Mouse (Mus musculus): Measurements from ENCODE around the gene Pdp2. TPM values are rescaled to one million over a fixed set of nuclear protein-coding genes. Genes with fewer than 3 reads are reported as not detected.
A peak's percentile ranks its signal among the peaks of the same experiment; 100 is the strongest.

Gene Pdp2
- polyA plus RNA-seq, 1 experiment from 2014 or later: 17.6 TPM

DNA sequence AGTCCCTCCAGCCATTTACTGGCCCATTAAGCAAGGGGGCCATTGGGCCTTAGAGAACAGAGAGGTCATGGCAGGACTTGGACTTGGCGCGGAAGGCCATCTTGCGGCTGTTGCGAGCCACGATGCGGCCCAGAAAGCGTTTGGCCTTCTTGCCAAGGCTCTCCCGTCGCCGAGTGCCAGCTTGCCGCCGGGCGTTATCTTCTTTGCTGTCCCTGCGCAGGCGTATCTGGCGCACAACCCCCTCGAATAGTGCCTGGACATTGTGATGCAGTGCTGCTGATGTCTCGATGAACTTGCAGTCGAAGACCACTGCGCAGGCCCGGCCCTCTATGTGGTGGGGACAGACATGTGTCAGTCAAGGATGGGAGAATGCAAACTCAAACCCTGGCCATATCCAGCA, 37.2 kb downstream of the Pdp2 start:
- Histone ChIP-seq H3K9ac (no peak overlapping the region), H3K27ac (no peak overlapping the region), H3K4me2 (no peak overlapping the region), H3K9me3 (no peaks in the 10 kb centered on the region), H3K36me3 (no peaks in the 10 kb centered on the region), H3K4me1 (replicated peaks) (peaks cover 18% of the 10 kb centered on the region), H3K4me3 (no peak overlapping the region), H3K27me3 (peaks cover 38% of the 10 kb centered on the region)
- no peak for ATAC-seq (ENCODE audit: low FRiP score)
- 96% methylated on average over 21 of the region's 21 CpGs for WGBS

DNA sequence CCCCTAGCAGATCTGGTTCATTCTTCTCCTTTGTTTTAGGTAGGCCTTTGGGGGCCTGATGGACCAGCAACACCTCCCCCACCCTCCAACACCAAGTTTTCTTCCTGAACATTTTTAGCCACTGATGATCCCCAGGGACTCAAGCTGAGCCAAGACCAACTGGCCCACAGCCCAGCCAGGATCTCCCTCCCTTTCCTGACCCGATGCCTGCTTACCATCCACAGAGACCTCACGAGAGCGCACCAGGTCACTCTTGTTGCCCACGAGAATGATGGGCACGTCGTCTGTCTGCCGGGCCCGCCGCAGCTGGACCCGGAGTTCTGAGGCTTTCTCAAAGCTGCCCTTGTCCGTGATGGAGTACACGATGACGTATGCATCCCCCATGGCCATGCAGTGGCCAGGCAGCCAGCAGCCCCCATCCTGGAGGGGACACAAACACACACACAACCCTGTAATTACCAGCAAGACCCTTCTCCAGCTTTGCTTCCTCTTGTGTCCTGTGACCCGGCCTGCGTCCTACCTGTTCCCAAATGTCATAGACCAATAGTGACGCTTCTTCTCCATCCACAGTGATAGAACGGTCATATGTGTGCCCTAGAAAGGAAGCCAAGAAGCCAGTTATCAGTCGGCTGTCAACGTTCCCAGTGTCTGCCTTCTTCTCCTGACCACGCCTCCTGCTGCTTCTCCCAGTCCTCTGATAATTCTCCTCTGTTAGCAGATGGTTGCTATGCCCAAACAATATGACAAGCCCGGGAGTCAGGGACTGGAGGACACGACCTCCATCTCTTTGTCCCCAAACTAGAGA, 38.3 kb downstream of the Pdp2 start:
- H3K27ac ChIP-seq: no peak overlapping the region
- H3K36me3 ChIP-seq: no peaks in the 10 kb centered on the region; the same call in 1 of the 2 replicates
- 80% methylated on average over 22 of the region's 22 CpGs for WGBS
- H3K9me3 ChIP-seq: no peaks in the 10 kb centered on the region
- H3K4me1 ChIP-seq (replicated peaks): peaks cover 18% of the 10 kb centered on the region
- H3K4me3 ChIP-seq: no peak overlapping the region
- ATAC-seq (ENCODE audit: low FRiP score): no peak
- no peak overlapping the region for H3K9ac ChIP-seq
- H3K4me2 ChIP-seq: no peak overlapping the region
- H3K27me3 ChIP-seq: peaks cover 38% of the 10 kb centered on the region

DNA sequence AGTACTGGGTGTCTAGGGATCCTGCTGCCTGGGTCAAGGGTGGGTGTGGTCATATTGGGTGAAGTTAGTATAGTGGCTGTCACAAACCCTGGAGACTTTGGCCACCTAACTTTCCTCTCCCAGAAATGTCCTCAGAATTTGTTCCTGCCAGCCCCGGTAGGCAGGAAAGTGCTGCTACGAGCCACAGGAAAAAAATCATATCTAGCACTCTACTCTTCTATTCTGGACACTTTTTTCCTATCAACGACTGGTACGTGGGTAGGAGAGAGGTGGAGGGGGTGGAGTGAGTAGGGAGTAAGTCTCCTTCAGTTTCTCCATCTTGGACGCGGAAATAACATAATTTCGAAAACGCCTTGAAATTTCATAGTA, 38.8 kb downstream of the Pdp2 start:
- WGBS: 42% methylated on average over 8 of the region's 8 CpGs
- H3K4me1 ChIP-seq (replicated peaks): peaks cover 18% of the 10 kb centered on the region
- H3K4me3 ChIP-seq: peak overlapping the region; percentile 38; the same call in 1 of the 2 replicates
- ATAC-seq (ENCODE audit: low FRiP score): no peak
- H3K27ac ChIP-seq: no peak overlapping the region
- peaks cover 4% of the 10 kb centered on the region; the same call in 1 of the 2 replicates for H3K36me3 ChIP-seq
- H3K4me2 ChIP-seq: peak overlapping the region; percentile 60
- peak overlapping the region; percentile 61; the same call in 1 of the 2 replicates for H3K9ac ChIP-seq
- no peaks in the 10 kb centered on the region for H3K9me3 ChIP-seq
- peaks cover 38% of the 10 kb centered on the region for H3K27me3 ChIP-seq

DNA sequence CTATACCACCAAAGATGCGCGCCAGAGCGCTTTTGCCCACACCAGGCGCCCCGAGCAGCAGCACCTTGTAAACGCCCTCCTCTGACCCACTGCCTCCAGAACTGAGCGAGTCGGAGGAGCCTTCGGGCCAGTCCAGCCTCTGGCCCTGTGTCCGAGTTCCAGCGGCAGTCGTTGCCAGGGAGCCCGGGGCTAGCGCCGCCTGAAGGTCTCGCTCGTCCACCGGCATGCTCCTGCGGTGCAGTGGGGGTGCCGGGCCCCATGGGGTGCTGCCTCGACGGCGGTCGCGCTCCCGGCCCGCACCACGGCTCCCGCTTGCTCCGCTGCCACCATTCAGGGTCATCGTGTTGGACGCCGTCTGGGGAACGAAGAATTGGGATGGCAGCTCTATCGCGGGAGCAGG, 39.3 kb downstream of the Pdp2 start:
- Histone ChIP-seq H3K36me3 (peaks cover 9% of the 10 kb centered on the region; the same call in 1 of the 2 replicates), H3K9ac (peak overlapping the region; percentile 61), H3K27me3 (peaks cover 38% of the 10 kb centered on the region), H3K27ac (no peak overlapping the region), H3K4me2 (peak overlapping the region; percentile 60), H3K9me3 (no peaks in the 10 kb centered on the region), H3K4me1 (replicated peaks) (peaks cover 18% of the 10 kb centered on the region), H3K4me3 (peak overlapping the region; percentile 38)
- ATAC-seq (ENCODE audit: low FRiP score): peak; percentile 33; the same call in 1 of the 2 replicates
- WGBS: 1% methylated on average over 36 of the region's 36 CpGs

DNA sequence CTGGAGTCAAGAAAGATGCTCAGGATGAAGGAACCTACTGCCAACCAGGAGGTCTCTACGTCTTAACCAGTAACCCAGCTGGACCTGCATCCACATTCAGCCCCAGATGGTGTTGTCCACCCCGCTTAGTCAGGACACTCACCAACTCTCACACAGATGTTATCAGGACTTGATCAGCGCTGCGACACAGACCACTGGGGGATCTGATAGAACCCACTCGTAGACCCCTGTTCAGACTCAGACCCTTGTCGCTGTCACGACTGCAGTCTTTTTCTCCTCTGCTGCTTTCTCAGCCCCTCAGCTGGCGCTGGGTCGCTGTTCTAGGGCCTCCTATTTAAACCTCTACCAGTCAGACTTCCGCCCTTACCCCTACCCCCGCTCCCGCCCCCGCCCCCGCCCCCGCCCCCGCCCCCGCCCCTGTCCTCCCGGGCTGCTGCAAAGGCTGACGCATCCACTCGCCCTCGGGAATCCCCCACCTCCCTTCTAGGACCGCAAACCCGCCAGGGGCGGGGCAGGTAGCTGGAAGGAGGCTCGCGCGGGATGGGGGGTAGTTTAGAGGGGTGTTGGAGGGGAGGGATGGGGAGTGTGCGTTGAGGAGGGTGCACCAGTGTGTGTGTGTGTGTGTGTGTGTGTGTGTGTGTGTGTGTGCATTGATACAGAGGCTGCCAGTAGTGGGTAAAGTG, 39.9 kb downstream of the Pdp2 start, which contains the start of gene Rrad:
Rrad (minus strand) TSS at position 347 of the 683 bp plus-strand sequence.
- peak within 1 kb of the TSS; percentile 61 for H3K9ac ChIP-seq
- WGBS: under 1% methylated on average over 25 of the region's 28 CpGs
- peak; percentile 34 for ATAC-seq (ENCODE audit: low FRiP score)
- peak within 1 kb of the TSS; percentile 38 for H3K4me3 ChIP-seq
- H3K27ac ChIP-seq: no peak within 1 kb of the TSS
- peaks cover 38% of the 10 kb centered on the region for H3K27me3 ChIP-seq
- H3K4me1 ChIP-seq (replicated peaks): peaks cover 18% of the 10 kb centered on the region
- peak within 1 kb of the TSS; percentile 60 for H3K4me2 ChIP-seq
- H3K9me3 ChIP-seq: no peaks in the 10 kb centered on the region
- peaks cover 14% of the 10 kb centered on the region for H3K36me3 ChIP-seq

DNA sequence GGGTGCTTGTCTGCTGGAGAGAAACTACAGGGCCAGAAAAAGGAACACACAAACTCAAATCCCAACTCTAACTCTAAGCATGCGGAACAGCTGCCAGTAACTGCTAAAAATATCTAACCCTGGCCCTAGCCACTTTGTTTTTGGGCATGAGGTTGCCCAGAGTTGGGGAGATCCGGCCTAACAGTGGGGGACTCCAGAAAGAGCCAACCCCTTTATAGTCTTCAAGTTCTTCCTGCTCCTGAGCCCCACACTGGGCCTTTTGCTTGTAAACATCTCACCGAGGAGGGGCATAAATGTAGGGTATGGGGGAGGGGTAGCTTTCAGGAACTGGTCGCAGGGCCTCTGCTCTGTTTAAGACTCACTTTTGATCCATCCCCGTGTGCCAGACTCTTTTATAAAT, 40.7 kb downstream of the Pdp2 start:
- 31% methylated on average over 5 of the region's 5 CpGs for WGBS
- Histone ChIP-seq H3K4me2 (peak overlapping the region; percentile 60; the same call in 1 of the 2 replicates), H3K4me3 (no peak overlapping the region), H3K9ac (no peak overlapping the region), H3K36me3 (peaks cover 20% of the 10 kb centered on the region), H3K9me3 (no peaks in the 10 kb centered on the region), H3K27me3 (peaks cover 38% of the 10 kb centered on the region), H3K4me1 (replicated peaks) (peaks cover 18% of the 10 kb centered on the region), H3K27ac (no peak overlapping the region)
- ATAC-seq (ENCODE audit: low FRiP score): no peak

DNA sequence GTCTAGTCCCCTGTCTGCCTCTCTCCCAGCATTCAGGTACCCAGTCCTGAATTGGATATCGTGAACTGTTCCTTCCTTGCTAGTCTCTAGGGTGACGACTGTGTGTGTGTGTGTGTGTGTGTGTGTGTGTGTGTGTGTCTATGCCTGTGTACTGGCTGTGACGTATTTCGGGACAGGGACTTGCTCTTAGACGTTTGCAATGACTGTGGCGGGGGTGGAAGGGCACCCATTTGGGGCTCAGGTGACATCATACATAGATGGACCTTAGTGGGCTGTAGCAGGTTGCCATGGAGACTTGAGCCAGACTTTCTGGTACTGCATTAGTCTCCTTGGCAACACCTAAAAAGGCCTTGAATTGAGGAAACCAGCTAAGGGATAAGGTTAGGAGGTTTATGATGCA, 41.2 kb downstream of the Pdp2 start:
- H3K36me3 ChIP-seq: peaks cover 24% of the 10 kb centered on the region
- no peaks in the 10 kb centered on the region for H3K9me3 ChIP-seq
- no peak overlapping the region for H3K27ac ChIP-seq
- no peak overlapping the region for H3K4me3 ChIP-seq
- H3K27me3 ChIP-seq: peaks cover 38% of the 10 kb centered on the region
- H3K4me2 ChIP-seq: no peak overlapping the region
- H3K9ac ChIP-seq: no peak overlapping the region
- peaks cover 18% of the 10 kb centered on the region for H3K4me1 ChIP-seq (replicated peaks)
- 57% methylated on average over 6 of the region's 6 CpGs for WGBS
- no peak for ATAC-seq (ENCODE audit: low FRiP score)

DNA sequence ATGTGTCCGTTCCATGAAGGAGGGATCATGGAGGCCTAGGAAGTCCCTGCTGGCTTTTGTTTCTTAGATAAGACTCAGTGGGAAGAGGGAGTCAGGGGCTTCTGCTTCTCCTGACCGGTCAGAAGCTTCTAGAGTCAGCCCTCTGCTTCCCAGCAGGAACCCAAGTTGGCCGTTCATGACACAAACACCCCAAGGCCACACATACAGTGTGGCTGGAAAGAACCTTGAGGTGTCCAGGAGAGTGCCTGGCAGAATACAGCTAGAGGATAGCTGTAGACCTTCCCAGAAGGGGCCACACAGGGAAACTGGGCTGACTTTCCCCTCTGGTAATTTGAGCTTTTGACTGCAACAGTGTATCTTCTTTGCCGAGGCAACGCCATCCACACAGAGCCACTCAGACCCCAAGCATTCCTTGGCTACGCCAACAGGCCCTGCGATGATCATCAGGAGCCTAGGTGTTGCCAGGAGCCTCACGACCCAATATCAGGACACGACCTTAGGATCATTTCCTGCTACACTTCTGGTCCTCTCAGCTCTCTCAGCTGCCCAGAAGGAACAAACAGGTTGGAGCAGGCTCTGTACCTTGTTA, 42.0 kb downstream of the Pdp2 start:
- H3K27ac ChIP-seq: no peak overlapping the region
- no peak overlapping the region for H3K4me2 ChIP-seq
- H3K4me3 ChIP-seq: no peak overlapping the region
- H3K36me3 ChIP-seq: peaks cover 27% of the 10 kb centered on the region
- WGBS: 78% methylated on average over 9 of the region's 9 CpGs
- H3K27me3 ChIP-seq: peaks cover 37% of the 10 kb centered on the region
- no peak overlapping the region for H3K9ac ChIP-seq
- H3K9me3 ChIP-seq: no peaks in the 10 kb centered on the region
- ATAC-seq (ENCODE audit: low FRiP score): no peak
- H3K4me1 ChIP-seq (replicated peaks): peaks cover 18% of the 10 kb centered on the region

DNA sequence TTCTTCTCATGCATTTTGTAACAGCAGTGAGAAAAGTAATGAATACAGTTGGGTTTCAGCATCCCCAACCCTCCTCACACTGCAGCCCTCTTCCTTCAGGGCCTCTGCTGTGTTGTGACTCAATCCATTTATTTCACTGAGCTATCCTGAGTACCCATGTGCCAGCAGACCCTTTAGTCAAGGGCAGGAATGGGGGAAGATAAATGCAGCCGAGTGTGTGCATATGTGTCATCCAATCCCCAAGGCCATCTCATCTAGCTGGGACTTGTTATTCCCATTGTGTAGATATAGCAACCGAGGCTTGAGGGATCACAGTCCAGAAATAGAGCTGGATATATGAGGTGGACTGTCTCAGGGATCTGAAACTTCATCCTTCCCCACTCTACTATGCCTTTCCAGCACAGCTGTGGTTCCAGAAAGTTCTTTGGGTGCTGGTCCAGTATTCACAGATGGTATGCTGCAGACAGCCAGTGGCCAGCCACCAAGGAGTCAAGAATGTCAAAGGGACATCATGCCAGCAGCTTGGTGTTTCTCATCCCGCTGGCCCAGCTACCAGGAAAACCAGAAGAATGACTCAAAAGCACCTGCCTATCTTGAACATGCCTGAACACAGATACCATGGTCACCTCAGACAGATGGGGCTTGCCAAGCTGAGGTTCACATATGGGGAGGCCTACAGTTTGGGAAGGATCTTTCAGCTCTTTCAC, 43.9 kb downstream of the Pdp2 start:
- H3K4me2 ChIP-seq: no peak overlapping the region
- no peaks in the 10 kb centered on the region for H3K9me3 ChIP-seq
- H3K27ac ChIP-seq: no peak overlapping the region
- peaks cover 21% of the 10 kb centered on the region for H3K4me1 ChIP-seq (replicated peaks)
- peaks cover 20% of the 10 kb centered on the region for H3K27me3 ChIP-seq
- H3K4me3 ChIP-seq: no peak overlapping the region
- no peak overlapping the region for H3K9ac ChIP-seq
- WGBS: 98% methylated on average over 3 of the region's 3 CpGs
- H3K36me3 ChIP-seq: peaks cover 43% of the 10 kb centered on the region
- ATAC-seq (ENCODE audit: low FRiP score): no peak

DNA sequence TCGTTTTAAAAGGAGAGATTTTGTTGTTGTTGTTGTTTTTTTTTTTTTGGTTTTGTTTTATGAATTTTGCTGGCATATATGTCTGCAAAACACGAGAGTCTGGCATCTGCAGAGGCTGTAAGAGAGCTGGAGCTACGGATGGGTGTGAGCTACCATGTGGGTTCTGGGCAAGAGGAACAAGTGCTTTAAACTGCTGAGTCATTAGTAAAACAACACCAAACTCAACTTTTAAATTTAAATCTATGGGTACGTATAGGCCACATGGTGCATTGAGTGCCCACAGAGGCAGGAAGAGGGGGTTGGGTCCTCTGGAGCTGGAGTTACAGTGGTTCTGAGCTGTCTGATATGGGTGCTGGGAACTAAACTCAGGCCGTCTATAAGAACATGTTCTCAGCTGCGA, 46.8 kb downstream of the Pdp2 start:
- Histone ChIP-seq H3K27ac (no peak overlapping the region), H3K36me3 (peaks cover 43% of the 10 kb centered on the region)
- WGBS: 92% methylated on average over 6 of the region's 6 CpGs

DNA sequence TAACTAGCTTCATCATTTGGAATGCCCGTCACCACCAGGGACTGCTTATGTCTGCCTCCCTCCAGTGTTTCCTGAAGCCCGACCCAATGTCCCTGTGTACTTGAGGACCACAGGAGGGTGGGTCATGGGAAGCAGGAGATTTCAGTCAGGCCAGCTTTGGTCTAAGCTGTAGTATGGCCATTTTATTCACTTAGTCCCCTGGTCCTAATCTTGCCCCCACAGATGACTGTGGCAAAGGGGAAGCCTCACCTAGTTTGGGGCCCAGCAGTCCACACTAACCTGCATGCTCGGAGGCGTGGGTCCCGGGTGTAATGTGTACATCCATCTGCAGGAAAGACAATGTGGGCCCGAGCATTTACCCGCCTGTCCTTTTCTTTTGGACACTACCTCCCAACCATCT, 49.0 kb downstream of the Pdp2 start:
- peak overlapping the region; percentile 87 for H3K9ac ChIP-seq
- H3K27ac ChIP-seq: no peak overlapping the region
- peak overlapping the region; percentile 83 for H3K4me3 ChIP-seq
- no peak for ATAC-seq (ENCODE audit: low FRiP score)
- peak overlapping the region; percentile 95 for H3K4me2 ChIP-seq
- H3K27me3 ChIP-seq: no peaks in the 10 kb centered on the region
- H3K4me1 ChIP-seq (replicated peaks): peaks cover 23% of the 10 kb centered on the region
- 90% methylated on average over 7 of the region's 7 CpGs for WGBS
- no peaks in the 10 kb centered on the region for H3K9me3 ChIP-seq
- peaks cover 38% of the 10 kb centered on the region for H3K36me3 ChIP-seq

More for the DNA sequence above, 46.8 kb downstream of the Pdp2 start:
- no peaks in the 10 kb centered on the region for H3K9me3 ChIP-seq
- no peak overlapping the region for H3K9ac ChIP-seq
- H3K27me3 ChIP-seq: no peaks in the 10 kb centered on the region
- H3K4me1 ChIP-seq (replicated peaks): peaks cover 26% of the 10 kb centered on the region
- H3K4me3 ChIP-seq: no peak overlapping the region
- no peak overlapping the region for H3K4me2 ChIP-seq
- ATAC-seq (ENCODE audit: low FRiP score): no peak
